Comparison of ENCODE assay signal across 12 mouse cellular contexts in the genomic region with DNA sequence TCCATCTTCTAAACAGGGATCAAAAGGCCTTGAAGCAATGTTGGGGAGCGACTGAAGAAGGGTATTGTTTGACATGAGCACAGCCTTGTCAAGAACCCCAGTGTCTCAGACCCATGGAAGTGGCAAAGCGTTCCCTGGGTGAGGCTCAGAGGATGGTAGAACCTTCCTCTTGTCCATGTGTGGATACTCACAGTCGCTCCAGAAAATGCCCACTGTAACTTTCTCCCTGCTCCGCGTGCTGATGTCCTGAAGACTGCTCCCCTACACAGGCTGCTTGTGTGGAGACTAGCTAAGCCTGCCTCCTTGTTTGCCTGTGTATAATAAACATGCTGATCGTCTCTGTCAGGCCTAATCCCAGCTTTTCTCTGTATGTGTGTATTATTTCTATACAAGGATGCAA. TPM values are rescaled to one million over a fixed set of nuclear protein-coding genes. Genes with fewer than 3 reads are reported as not detected.
DNase-seq lines count a peak whose midpoint lies in the region; ATAC-seq lines count a peak whose summit lies in the region.
"Had no signal": no experiment of that assay in that cellular context is flagged by ENCODE, and none has a peak within 500 bp of the region (broad histone marks: within the 10 kb centered on the region; RNA-seq: fewer than 3 reads in every experiment).

No protein-coding gene starts in this region.

- ATAC-seq in forebrain, embryonic 12.5 days (ENCODE audit: low FRiP score), result no peak
- no peak for ATAC-seq in forebrain, embryonic 11.5 days (replicated peaks; ENCODE audit: low FRiP score)
- no peak for ATAC-seq in kidney, embryonic 15.5 days (replicated peaks; ENCODE audit: low FRiP score)
- no peak for ATAC-seq in kidney, embryonic 14.5 days (ENCODE audit: low FRiP score, low TSS enrichment)
- no peak for ATAC-seq in embryonic facial prominence, embryonic 11.5 days (replicated peaks; ENCODE audit: insufficient number of reproducible peaks, low FRiP score, low TSS enrichment, low read depth)
- ATAC-seq in limb, embryonic 15.5 days (ENCODE audit: insufficient number of reproducible peaks, low FRiP score, low TSS enrichment, low read depth), result no peak
- ATAC-seq in inflammation-experienced regulatory T-cells, adult 6 months, result no peak
- ATAC-seq: forebrain, postnatal 0 days had no signal

- H3K4me1 ChIP-seq in forebrain, embryonic 12.5 days, result peaks cover 12% of the 10 kb centered on the region
- H3K4me1 ChIP-seq in forebrain, embryonic 11.5 days (replicated peaks; ENCODE audit: control insufficient read depth, insufficient read depth, low read length), result 0 out of 2 replicates have a peak, but pooled peaks cover 3% of the 10 kb centered on the region
- peaks cover 53% of the 10 kb centered on the region for H3K4me1 ChIP-seq in kidney, embryonic 15.5 days
- H3K4me1 ChIP-seq in kidney, embryonic 14.5 days (ENCODE audit: control insufficient read depth, insufficient read depth, low read length), result peaks cover 12% of the 10 kb centered on the region
- no peaks in the 10 kb centered on the region; the same call in 1 of the 2 replicates for H3K4me1 ChIP-seq in embryonic facial prominence, embryonic 11.5 days (ENCODE audit: control insufficient read depth, insufficient read depth, low read length)
- peaks cover 30% of the 10 kb centered on the region for H3K4me1 ChIP-seq in limb, embryonic 15.5 days

- H3K4me3 ChIP-seq in forebrain, embryonic 12.5 days (replicated peaks), result no peak overlapping the region
- H3K4me3 ChIP-seq in forebrain, embryonic 11.5 days (ENCODE audit: low read depth, low read length), result no peak overlapping the region
- no peak overlapping the region for H3K4me3 ChIP-seq in kidney, embryonic 15.5 days (replicated peaks)
- H3K4me3 ChIP-seq in kidney, embryonic 14.5 days (ENCODE audit: low read length), result no peak overlapping the region
- H3K4me3 ChIP-seq in embryonic facial prominence, embryonic 11.5 days (ENCODE audit: low read depth, low read length), result no peak overlapping the region
- no peak overlapping the region for H3K4me3 ChIP-seq in limb, embryonic 15.5 days
- H3K4me3 ChIP-seq: hindbrain, embryonic 15.5 days had no signal

- no peak for DNase-seq in forebrain, embryonic 11.5 days (ENCODE audit: low spot score)
- no peak for DNase-seq in embryonic facial prominence, embryonic 11.5 days (ENCODE audit: low spot score)
- DNase-seq in embryo, embryonic 10.5 days (ENCODE audit: low spot score), result no peak
- DNase-seq: forebrain, postnatal 0 days; midbrain, embryonic 14.5 days; thymus, postnatal 14 days had no signal

- no peak overlapping the region for H3K4me2 ChIP-seq in forebrain, embryonic 12.5 days
- no peak overlapping the region for H3K4me2 ChIP-seq in forebrain, embryonic 11.5 days (ENCODE audit: low read depth, low read length, severe bottlenecking)
- H3K4me2 ChIP-seq in kidney, embryonic 15.5 days, result no peak overlapping the region
- H3K4me2 ChIP-seq in kidney, embryonic 14.5 days (replicated peaks; ENCODE audit: low read depth, low read length), result no peak overlapping the region
- H3K4me2 ChIP-seq in embryonic facial prominence, embryonic 11.5 days (ENCODE audit: low read depth, low read length), result no peak overlapping the region
- no peak overlapping the region for H3K4me2 ChIP-seq in limb, embryonic 15.5 days
- H3K4me2 ChIP-seq: hindbrain, embryonic 15.5 days had no signal

- H3K27ac ChIP-seq in forebrain, embryonic 12.5 days, result peak overlapping the region; percentile 42; the same call in 1 of the 2 replicates
- no peak overlapping the region for H3K27ac ChIP-seq in forebrain, embryonic 11.5 days (ENCODE audit: low read depth, low read length)
- peak overlapping the region; percentile 29 for H3K27ac ChIP-seq in kidney, embryonic 15.5 days
- H3K27ac ChIP-seq in kidney, embryonic 14.5 days (ENCODE audit: low read depth, low read length), result no peak overlapping the region
- H3K27ac ChIP-seq in embryonic facial prominence, embryonic 11.5 days (replicated peaks; ENCODE audit: low read depth, low read length), result peak overlapping the region; percentile 16; the same call in 1 of the 2 replicates
- H3K27ac ChIP-seq in limb, embryonic 15.5 days, result peak overlapping the region; percentile 54; the same call in 1 of the 2 replicates
- H3K27ac ChIP-seq: hindbrain, embryonic 15.5 days had no signal

- H3K9ac ChIP-seq in forebrain, embryonic 12.5 days, result no peak overlapping the region
- no peak overlapping the region for H3K9ac ChIP-seq in forebrain, embryonic 11.5 days (ENCODE audit: low read length)
- no peak overlapping the region for H3K9ac ChIP-seq in kidney, embryonic 15.5 days
- H3K9ac ChIP-seq in kidney, embryonic 14.5 days (ENCODE audit: low read depth, low read length), result no peak overlapping the region
- no peak overlapping the region for H3K9ac ChIP-seq in embryonic facial prominence, embryonic 11.5 days (replicated peaks; ENCODE audit: low read length)
- H3K9ac ChIP-seq in limb, embryonic 15.5 days, result no peak overlapping the region
- H3K9ac ChIP-seq: forebrain, postnatal 0 days; hindbrain, embryonic 15.5 days had no signal

- H3K36me3 ChIP-seq in forebrain, embryonic 12.5 days (replicated peaks), result no peaks in the 10 kb centered on the region
- H3K36me3 ChIP-seq in forebrain, embryonic 11.5 days (ENCODE audit: control insufficient read depth, insufficient read depth, low read length), result no peaks in the 10 kb centered on the region
- no peaks in the 10 kb centered on the region for H3K36me3 ChIP-seq in kidney, embryonic 15.5 days
- no peaks in the 10 kb centered on the region for H3K36me3 ChIP-seq in kidney, embryonic 14.5 days (ENCODE audit: control insufficient read depth, insufficient read depth, low read length)
- no peaks in the 10 kb centered on the region for H3K36me3 ChIP-seq in embryonic facial prominence, embryonic 11.5 days (replicated peaks; ENCODE audit: control insufficient read depth, insufficient read depth, low read depth, low read length)
- no peaks in the 10 kb centered on the region for H3K36me3 ChIP-seq in limb, embryonic 15.5 days
- H3K36me3 ChIP-seq: hindbrain, embryonic 15.5 days had no signal

- no peaks in the 10 kb centered on the region for H3K9me3 ChIP-seq in forebrain, embryonic 12.5 days
- no peaks in the 10 kb centered on the region for H3K9me3 ChIP-seq in forebrain, embryonic 11.5 days (ENCODE audit: control insufficient read depth, low read length)
- H3K9me3 ChIP-seq in kidney, embryonic 15.5 days (replicated peaks), result no peaks in the 10 kb centered on the region
- no peaks in the 10 kb centered on the region for H3K9me3 ChIP-seq in kidney, embryonic 14.5 days (ENCODE audit: control insufficient read depth, low read length)
- H3K9me3 ChIP-seq in embryonic facial prominence, embryonic 11.5 days (replicated peaks; ENCODE audit: control insufficient read depth, low read length), result no peaks in the 10 kb centered on the region
- no peaks in the 10 kb centered on the region for H3K9me3 ChIP-seq in limb, embryonic 15.5 days
- H3K9me3 ChIP-seq: hindbrain, embryonic 15.5 days had no signal

- WGBS in forebrain, embryonic 12.5 days, result 51% methylated on average over 6 of the region's 6 CpGs
- WGBS in forebrain, embryonic 11.5 days, result 56% methylated on average over 6 of the region's 6 CpGs
- 67% methylated on average over 6 of the region's 6 CpGs for WGBS in kidney, embryonic 15.5 days
- WGBS in kidney, embryonic 14.5 days, result 71% methylated on average over 6 of the region's 6 CpGs
- WGBS in embryonic facial prominence, embryonic 11.5 days, result 47% methylated on average over 6 of the region's 6 CpGs
- 66% methylated on average over 6 of the region's 6 CpGs for WGBS in limb, embryonic 15.5 days

- H3K27me3 ChIP-seq in forebrain, embryonic 12.5 days, result no peaks in the 10 kb centered on the region
- H3K27me3 ChIP-seq in forebrain, embryonic 11.5 days (ENCODE audit: control insufficient read depth, insufficient read depth, low read length), result no peaks in the 10 kb centered on the region
- no peaks in the 10 kb centered on the region for H3K27me3 ChIP-seq in kidney, embryonic 15.5 days
- H3K27me3 ChIP-seq in kidney, embryonic 14.5 days (ENCODE audit: control insufficient read depth, insufficient read depth, low read length), result no peaks in the 10 kb centered on the region
- no peaks in the 10 kb centered on the region for H3K27me3 ChIP-seq in embryonic facial prominence, embryonic 11.5 days (ENCODE audit: control insufficient read depth, insufficient read depth, low read length)
- H3K27me3 ChIP-seq in limb, embryonic 15.5 days, result no peaks in the 10 kb centered on the region
- H3K27me3 ChIP-seq: hindbrain, embryonic 15.5 days had no signal

RNA-seq across cellular contexts. Expression of gene Parva, which starts 27.1 kb away (rescaled TPM):
- polyA plus RNA-seq in forebrain, embryonic 12.5 days (2016; fragmentation: Nextera tagmentation; extraction: Ambion mirVana), result 51.9 and 54.6 TPM in 2 replicates
- 63.6 and 64.5 TPM in 2 replicates for polyA plus RNA-seq in forebrain, embryonic 11.5 days (2014; fragmentation: Nextera tagmentation; extraction: Ambion mirVana)
- 103 and 107 TPM in 2 replicates for polyA plus RNA-seq in kidney, embryonic 15.5 days (2015; fragmentation: Nextera tagmentation; extraction: Ambion mirVana)
- 53.4 and 92.8 TPM in 2 replicates for polyA plus RNA-seq in kidney, embryonic 14.5 days (2014; fragmentation: Nextera tagmentation; extraction: Ambion mirVana)
- 72.6 and 77.2 TPM in 2 replicates for polyA plus RNA-seq in embryonic facial prominence, embryonic 11.5 days (2014; fragmentation: Nextera tagmentation; extraction: Ambion mirVana)
- 89.9 and 95.9 TPM in 2 replicates for polyA plus RNA-seq in limb, embryonic 15.5 days (2015; fragmentation: Nextera tagmentation; extraction: Ambion mirVana)
- not detected for polyA plus RNA-seq in inflammation-experienced regulatory T-cells, adult 6 months (2017; shearing (Covaris generic))

Comparison
In these comparisons a context has a peak if more than half of its experiments do, and no peak if none do; other contexts are left out.
1. H3K27ac ChIP-seq: peak in forebrain, embryonic 12.5 days (single experiment), kidney, embryonic 15.5 days (single experiment), embryonic facial prominence, embryonic 11.5 days (single experiment) and limb, embryonic 15.5 days (single experiment); none in forebrain, embryonic 11.5 days (single experiment) and kidney, embryonic 14.5 days (single experiment).
2. RNA of gene Parva, which starts 27.1 kb away (polyA plus RNA-seq): 103 to 107 TPM in kidney, embryonic 15.5 days, 89.9 to 95.9 TPM in limb, embryonic 15.5 days, 53.4 to 92.8 TPM in kidney, embryonic 14.5 days, 72.6 to 77.2 TPM in embryonic facial prominence, embryonic 11.5 days, 63.6 to 64.5 TPM in forebrain, embryonic 11.5 days and 51.9 to 54.6 TPM in forebrain, embryonic 12.5 days; not detected in inflammation-experienced regulatory T-cells, adult 6 months; every median in the first group is over 10 times any median in the second.